Mouse (Mus musculus): ENCODE data around the gene Jmjd6.

Gene Jmjd6

GRCm38 (mm10) chr11:116802709-116803108, 40.5 kb downstream of the Jmjd6 start:
- DNase-seq = no peak

- DNase-seq = no peak
Measured at GRCm38 (mm10) chr11:116801106-116801505, 42.1 kb downstream of the Jmjd6 start.

GRCm38 (mm10) chr11:116799364-116799763, 43.9 kb downstream of the Jmjd6 start:
- no peak for DNase-seq

All from right cerebral cortex, postnatal 4 days (tissue).